Mouse (Mus musculus) myocyte (in vitro differentiated cells): ENCODE measurements around the gene Naglu.

Source experiments
- MAX ChIP-seq: IDR thresholded peaks from one replicate; pipeline ENCODE4 v1.6.1; 2011; ENCODE audit warnings: low read depth, mild to moderate bottlenecking, control low read depth
- POLR2A ChIP-seq: IDR thresholded peaks from one replicate; pipeline ENCODE4 v1.6.1; 2011; ENCODE audit warnings: low read depth, mild to moderate bottlenecking, control low read depth, moderate library complexity; ENCODE audit not compliant: insufficient read length
- TCF12 ChIP-seq: IDR thresholded peaks from one replicate; pipeline ENCODE4 v1.6.1; 2011; ENCODE audit warnings: mild to moderate bottlenecking, control low read depth; ENCODE audit not compliant: poor library complexity, insufficient read depth, severe bottlenecking

DNA sequence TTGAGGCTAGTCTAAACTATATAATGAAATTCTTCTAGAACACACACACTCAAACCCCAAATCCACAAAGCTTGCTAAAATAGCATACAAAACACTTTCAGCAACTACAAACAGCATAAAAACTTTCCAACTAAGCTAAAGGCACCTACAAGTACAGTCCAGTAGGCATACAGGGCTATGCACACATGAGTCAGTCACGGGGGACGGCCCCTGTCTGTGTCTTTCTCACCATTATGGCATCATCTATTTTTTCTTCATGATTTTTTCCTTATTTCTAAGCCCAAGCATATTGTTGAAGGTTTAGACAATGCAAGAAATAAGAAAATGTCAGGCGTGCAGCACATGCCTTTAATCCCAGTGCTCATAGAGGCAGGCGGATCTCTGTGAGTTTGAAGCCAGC is 41.4 kb downstream of the Naglu start:
- no peak for TF ChIP-seq POLR2A
- no peak for TF ChIP-seq TCF12
- TF ChIP-seq MAX = no peak
